Mouse (Mus musculus) midbrain, embryonic 14.5 days (tissue): ENCODE measurements at regions not wholly inside any gene's neighbourhood (a gene's known extent, or its start where the extent isn't known, plus 50 kb on each side); places are given as distances from the start of the nearest gene placed in this dataset.

ENCODE experiments used
- ATAC-seq: fragments of 200-750 bp; cut with Nextera tagmentation; 2 replicates; pipeline ENCODE4 v1.8.0; 2017; ENCODE audit warnings: moderate number of reproducible peaks, moderate library complexity; ENCODE audit not compliant: low FRiP score, low TSS enrichment
- DNase-seq: peaks from one replicate; pipeline ENCODE4 v3.0.0-alpha.2; 2015
- H3K27ac ChIP-seq: fragments of 300-500 bp; sonication (generic); replicated peaks from 2 replicates; pipeline ENCODE4 v1.5.1; 2014; ENCODE audit warnings: mild to moderate bottlenecking, low read depth, low read length, moderate library complexity
- H3K27me3 ChIP-seq: fragments of 300-500 bp; sonication (generic); 2 replicates; pipeline ENCODE4 v1.6.1; 2014; ENCODE audit warnings: low read length, control low read depth, mixed read lengths; ENCODE audit not compliant: control insufficient read depth, insufficient read depth
- H3K36me3 ChIP-seq: fragments of 300-500 bp; sonication (generic); 2 replicates; pipeline ENCODE4 v1.6.1; 2014; ENCODE audit warnings: low read length, control low read depth; ENCODE audit not compliant: control insufficient read depth, insufficient read depth
- H3K4me1 ChIP-seq: fragments of 300-500 bp; sonication (generic); 2 replicates; pipeline ENCODE4 v1.6.1; 2014; ENCODE audit warnings: mild to moderate bottlenecking, antibody characterized with exemption, low read length, control low read depth; ENCODE audit not compliant: control insufficient read depth, insufficient read depth
- H3K4me2 ChIP-seq: fragments of 300-500 bp; sonication (generic); 2 replicates; pipeline ENCODE4 v1.6.1; 2014; ENCODE audit warnings: mild to moderate bottlenecking, low read length, moderate library complexity
- H3K4me3 ChIP-seq: fragments of 300-500 bp; sonication (generic); replicated peaks from 2 replicates; pipeline ENCODE4 v1.5.1; 2014; ENCODE audit warnings: low read depth, low read length
- H3K9ac ChIP-seq: fragments of 300-500 bp; sonication (generic); replicated peaks from 2 replicates; pipeline ENCODE4 v1.6.1; 2014; ENCODE audit warnings: mild to moderate bottlenecking, low read length, moderate library complexity
- H3K9me3 ChIP-seq: fragments of 300-500 bp; sonication (generic); 2 replicates; pipeline ENCODE4 v1.6.1; 2016; ENCODE audit warnings: low read length, control low read depth, mixed read lengths; ENCODE audit not compliant: control insufficient read depth
- WGBS: fragments of 180-500 bp; shearing (Covaris S2); extraction: QIAGEN DNeasy Blood & Tissue Kit; methylation state at CpG from one replicate; pipeline ENCODE4 v1.1.7; 2014; 5-methylcytosine and 5-hydroxymethylcytosine counted together

- no peaks in the 10 kb centered on the region for H3K36me3 ChIP-seq
- no peak overlapping the region for H3K27ac ChIP-seq
These were observed 137.4 kb upstream of the B430305J03Rik start for GRCm38 (mm10) chr3:61503178-61503577.

GRCm38 (mm10) chr3:61494835-61495234 lies 129.1 kb upstream of the B430305J03Rik start:
- ATAC-seq: no peak

More at GRCm38 (mm10) chr3:61503178-61503577, 137.4 kb upstream of the B430305J03Rik start:
- H3K27me3 ChIP-seq: no peaks in the 10 kb centered on the region
- H3K4me1 ChIP-seq: no peaks in the 10 kb centered on the region
- no peaks in the 10 kb centered on the region for H3K9me3 ChIP-seq
- DNase-seq (no peak), ATAC-seq (no peak)
- H3K4me2 ChIP-seq: no peak overlapping the region
- no peak overlapping the region for H3K4me3 ChIP-seq
- H3K9ac ChIP-seq: no peak overlapping the region

GRCm38 (mm10) chr3:61486808-61487389 lies 121.1 kb upstream of the B430305J03Rik start:
- 37% methylated on average over 5 of the region's 5 CpGs for WGBS
- ATAC-seq: 0 out of 2 replicates have a peak, but pooled peaks have one; percentile 29

More at GRCm38 (mm10) chr3:61494835-61495234, 129.1 kb upstream of the B430305J03Rik start:
- H3K9me3 ChIP-seq: no peaks in the 10 kb centered on the region
- no peak overlapping the region for H3K4me3 ChIP-seq
- no peak for DNase-seq
- H3K27ac ChIP-seq: no peak overlapping the region
- H3K27me3 ChIP-seq: no peaks in the 10 kb centered on the region
- no peak overlapping the region for H3K4me2 ChIP-seq
- no peaks in the 10 kb centered on the region for H3K4me1 ChIP-seq
- no peak overlapping the region for H3K9ac ChIP-seq
- H3K36me3 ChIP-seq: no peaks in the 10 kb centered on the region
- 96% methylated on average over 2 of the region's 2 CpGs for WGBS

GRCm38 (mm10) chr3:61478861-61479584 lies 113.3 kb upstream of the B430305J03Rik start:
- Histone ChIP-seq H3K27me3 (no peaks in the 10 kb centered on the region), H3K4me3 (no peak overlapping the region), H3K36me3 (no peaks in the 10 kb centered on the region), H3K27ac (no peak overlapping the region), H3K4me2 (no peak overlapping the region), H3K4me1 (no peaks in the 10 kb centered on the region), H3K9me3 (no peaks in the 10 kb centered on the region), H3K9ac (no peak overlapping the region)
- 62% methylated on average over 3 of the region's 3 CpGs for WGBS
- DNase-seq (no peak), ATAC-seq (no peak)

More at GRCm38 (mm10) chr3:61486808-61487389, 121.1 kb upstream of the B430305J03Rik start:
- H3K27me3 ChIP-seq: no peaks in the 10 kb centered on the region
- H3K36me3 ChIP-seq: no peaks in the 10 kb centered on the region
- 0 out of 2 replicates have a peak overlapping the region, but pooled peaks have one; percentile 7 for H3K9ac ChIP-seq
- H3K4me3 ChIP-seq: no peak overlapping the region
- H3K4me2 ChIP-seq: no peak overlapping the region
- H3K4me1 ChIP-seq: no peaks in the 10 kb centered on the region; the same call in 1 of the 2 replicates
- peak overlapping the region; percentile 37 for H3K27ac ChIP-seq
- H3K9me3 ChIP-seq: no peaks in the 10 kb centered on the region
- DNase-seq: peak; percentile 60

- WGBS: 67% methylated on average over 2 of the region's 2 CpGs
- no peak overlapping the region for H3K27ac ChIP-seq
- no peak overlapping the region for H3K4me2 ChIP-seq
- no peaks in the 10 kb centered on the region for H3K4me1 ChIP-seq
- no peaks in the 10 kb centered on the region for H3K36me3 ChIP-seq
- DNase-seq: no peak
- H3K4me3 ChIP-seq: no peak overlapping the region
- H3K27me3 ChIP-seq: no peaks in the 10 kb centered on the region
- no peak for ATAC-seq
- no peaks in the 10 kb centered on the region for H3K9me3 ChIP-seq
- H3K9ac ChIP-seq: no peak overlapping the region
These were observed 109.3 kb upstream of the B430305J03Rik start for GRCm38 (mm10) chr3:61475018-61475417.

- 40% methylated on average over 3 of the region's 3 CpGs for WGBS
These were observed 101.4 kb upstream of the B430305J03Rik start for GRCm38 (mm10) chr3:61467158-61467557.

GRCm38 (mm10) chr3:61466641-61467040 lies 100.9 kb upstream of the B430305J03Rik start:
- Histone ChIP-seq H3K4me1 (no peaks in the 10 kb centered on the region), H3K9me3 (no peaks in the 10 kb centered on the region), H3K4me3 (no peak overlapping the region), H3K4me2 (no peak overlapping the region), H3K36me3 (no peaks in the 10 kb centered on the region), H3K27me3 (no peaks in the 10 kb centered on the region), H3K27ac (no peak overlapping the region), H3K9ac (no peak overlapping the region)
- DNase-seq (no peak), ATAC-seq (no peak)
- 87% methylated on average over 2 of the region's 2 CpGs for WGBS

More at GRCm38 (mm10) chr3:61467158-61467557, 101.4 kb upstream of the B430305J03Rik start:
- no peaks in the 10 kb centered on the region for H3K9me3 ChIP-seq
- H3K4me3 ChIP-seq: no peak overlapping the region
- no peaks in the 10 kb centered on the region for H3K36me3 ChIP-seq
- DNase-seq (peak; percentile 71), ATAC-seq (peak; percentile 73; the same call in 1 of the 2 replicates)
- no peaks in the 10 kb centered on the region for H3K4me1 ChIP-seq
- no peak overlapping the region for H3K4me2 ChIP-seq
- no peak overlapping the region for H3K9ac ChIP-seq
- H3K27ac ChIP-seq: no peak overlapping the region
- H3K27me3 ChIP-seq: no peaks in the 10 kb centered on the region

- Histone ChIP-seq H3K4me3 (no peak overlapping the region), H3K9ac (no peak overlapping the region), H3K4me2 (no peak overlapping the region), H3K27ac (no peak overlapping the region), H3K4me1 (no peaks in the 10 kb centered on the region), H3K27me3 (no peaks in the 10 kb centered on the region), H3K36me3 (no peaks in the 10 kb centered on the region), H3K9me3 (no peaks in the 10 kb centered on the region)
- no peak for DNase-seq
- no peak for ATAC-seq
These were observed 94.3 kb upstream of the B430305J03Rik start for GRCm38 (mm10) chr3:61460076-61460475.

- H3K9ac ChIP-seq: no peak overlapping the region
- DNase-seq (no peak), ATAC-seq (no peak)
- no peaks in the 10 kb centered on the region for H3K36me3 ChIP-seq
- H3K27me3 ChIP-seq: no peaks in the 10 kb centered on the region
- H3K4me2 ChIP-seq: no peak overlapping the region
- no peaks in the 10 kb centered on the region for H3K4me1 ChIP-seq
- 94% methylated on average over 2 of the region's 2 CpGs for WGBS
- no peak overlapping the region for H3K27ac ChIP-seq
- H3K9me3 ChIP-seq: no peaks in the 10 kb centered on the region
- H3K4me3 ChIP-seq: no peak overlapping the region
These were observed 90.8 kb upstream of the B430305J03Rik start for GRCm38 (mm10) chr3:61456598-61456997.
